Comparison of ENCODE assay signal across 18 mouse cellular contexts in genomic region chr8:35020480-35020879, GRCm38 (mm10).
"Had no signal": no experiment of that assay in that cellular context is flagged by ENCODE, and none has a peak within 500 bp of the region (broad histone marks: within the 10 kb centered on the region; RNA-seq: fewer than 3 reads in every experiment).

No protein-coding gene starts in this region.

- H3K4me1 ChIP-seq: limb, embryonic 12.5 days; liver, embryonic 13.5 days; lung, embryonic 15.5 days; megakaryocyte, embryonic 14.5 days; midbrain, embryonic 15.5 days; neural tube, embryonic 12.5 days; stomach, embryonic 15.5 days had no signal

- H3K4me2 ChIP-seq: limb, embryonic 12.5 days; liver, embryonic 13.5 days; lung, embryonic 15.5 days; midbrain, embryonic 11.5 days; midbrain, embryonic 15.5 days; neural tube, embryonic 12.5 days; stomach, embryonic 15.5 days had no signal

- H3K27ac ChIP-seq: layer of hippocampus, adult 2 months; limb, embryonic 12.5 days; liver, embryonic 13.5 days; lung, embryonic 15.5 days; macrophage; midbrain, embryonic 15.5 days; neural tube, embryonic 12.5 days; stomach, embryonic 15.5 days had no signal

- H3K9ac ChIP-seq: limb, embryonic 12.5 days; liver, embryonic 13.5 days; liver, postnatal 0 days; lung, embryonic 15.5 days; midbrain, embryonic 15.5 days; neural tube, embryonic 12.5 days; stomach, embryonic 15.5 days had no signal

- H3K27me3 ChIP-seq: limb, embryonic 12.5 days; liver, embryonic 13.5 days; lung, embryonic 15.5 days; megakaryocyte, embryonic 14.5 days; midbrain, embryonic 15.5 days; neural tube, embryonic 12.5 days; stomach, embryonic 15.5 days had no signal

- DNase-seq: kidney, postnatal 10 days; kidney, postnatal 4 days; liver; liver, embryonic 13.5 days; liver, postnatal 0 days; lung, postnatal 14 days; retina, postnatal 1 day; right cerebral cortex, postnatal 4 days; thymus, postnatal 4 days had no signal

- ATAC-seq: liver, postnatal 0 days; midbrain, embryonic 15.5 days had no signal

- H3K36me3 ChIP-seq: limb, embryonic 12.5 days; liver, embryonic 13.5 days; lung, embryonic 15.5 days; midbrain, embryonic 15.5 days; neural tube, embryonic 12.5 days; stomach, embryonic 15.5 days had no signal

- H3K9me3 ChIP-seq: liver, embryonic 13.5 days; lung, embryonic 15.5 days; midbrain, embryonic 15.5 days; neural tube, embryonic 12.5 days; stomach, embryonic 15.5 days had no signal

- H3K4me3 ChIP-seq: layer of hippocampus, adult 2 months; limb, embryonic 12.5 days; liver, embryonic 13.5 days; lung, embryonic 15.5 days; megakaryocyte, embryonic 14.5 days; midbrain, embryonic 15.5 days; neural tube, embryonic 12.5 days; stomach, embryonic 15.5 days had no signal
